Mouse (Mus musculus) thymus, postnatal 36 days (tissue): ENCODE results near the gene Tcea3.

Experiments used
- DNase-seq, 2 experiments: peaks; one replicate each; pipeline ENCODE4 v3.0.0; 2022; ENCODE audit warnings: mixed read lengths in 2 of 2

The Tcea3 gene

GRCm38 (mm10) chr4:136247729-136248463 is at the start of gene Tcea3:
Tcea3 (plus strand) TSS chr4:136247729.
- DNase-seq = no peak

GRCm38 (mm10) chr4:136198846-136199245 is 48.7 kb upstream of the Tcea3 start:
- DNase-seq = no peak

- peak in 1 of 2 experiments; percentile 25 for DNase-seq
These were observed 47.8 kb upstream of the Tcea3 start for GRCm38 (mm10) chr4:136199562-136200292.

GRCm38 (mm10) chr4:136202509-136202908 is 45.0 kb upstream of the Tcea3 start:
- peak; percentile 75 to 77 for DNase-seq

GRCm38 (mm10) chr4:136204775-136205174 is 42.8 kb upstream of the Tcea3 start:
- DNase-seq = no peak

- DNase-seq = peak; percentile 90 to 92
These were observed 41.3 kb upstream of the Tcea3 start, which contains the start of gene Asap3 for GRCm38 (mm10) chr4:136206033-136206893. Asap3 (plus strand) TSS chr4:136206365.

- DNase-seq = no peak
These were observed 40.6 kb upstream of the Tcea3 start for GRCm38 (mm10) chr4:136206943-136207342.

- DNase-seq = no peak
These were observed 36.6 kb upstream of the Tcea3 start for GRCm38 (mm10) chr4:136210931-136211330.

- DNase-seq = no peak
These were observed 33.9 kb upstream of the Tcea3 start for GRCm38 (mm10) chr4:136213629-136214028.

GRCm38 (mm10) chr4:136214828-136215227 is 32.7 kb upstream of the Tcea3 start:
- DNase-seq = no peak

- DNase-seq = no peak
These were observed 32.0 kb upstream of the Tcea3 start for GRCm38 (mm10) chr4:136215576-136215975.

GRCm38 (mm10) chr4:136217063-136217462 is 30.5 kb upstream of the Tcea3 start:
- DNase-seq = no peak

- DNase-seq = no peak
These were observed 28.8 kb upstream of the Tcea3 start for GRCm38 (mm10) chr4:136218595-136219214.

GRCm38 (mm10) chr4:136220133-136220775 is 27.3 kb upstream of the Tcea3 start:
- no peak for DNase-seq

- DNase-seq = no peak
These were observed 23.8 kb upstream of the Tcea3 start for GRCm38 (mm10) chr4:136223549-136224239.

GRCm38 (mm10) chr4:136224240-136224559 is 23.3 kb upstream of the Tcea3 start:
- no peak for DNase-seq

GRCm38 (mm10) chr4:136224677-136225460 is 22.7 kb upstream of the Tcea3 start:
- no peak for DNase-seq

- DNase-seq = no peak
These were observed 20.1 kb upstream of the Tcea3 start for GRCm38 (mm10) chr4:136227408-136227807.

- no peak for DNase-seq
These were observed 18.9 kb upstream of the Tcea3 start for GRCm38 (mm10) chr4:136228640-136229039.

GRCm38 (mm10) chr4:136238669-136239068 is 8.9 kb upstream of the Tcea3 start:
- DNase-seq = peak in 1 of 2 experiments; percentile 12

- DNase-seq = no peak
These were observed 8.4 kb upstream of the Tcea3 start for GRCm38 (mm10) chr4:136239111-136239510.
